Mouse (Mus musculus): ENCODE data around the gene Pfn1. TPM values are rescaled to one million over a fixed set of nuclear protein-coding genes. Genes with fewer than 3 reads are reported as not detected.
A peak's percentile ranks its signal among the peaks of the same experiment; 100 is the strongest.

Gene Pfn1
- total and polyA plus RNA-seq, 2 experiments: 132 to 583 TPM

DNA sequence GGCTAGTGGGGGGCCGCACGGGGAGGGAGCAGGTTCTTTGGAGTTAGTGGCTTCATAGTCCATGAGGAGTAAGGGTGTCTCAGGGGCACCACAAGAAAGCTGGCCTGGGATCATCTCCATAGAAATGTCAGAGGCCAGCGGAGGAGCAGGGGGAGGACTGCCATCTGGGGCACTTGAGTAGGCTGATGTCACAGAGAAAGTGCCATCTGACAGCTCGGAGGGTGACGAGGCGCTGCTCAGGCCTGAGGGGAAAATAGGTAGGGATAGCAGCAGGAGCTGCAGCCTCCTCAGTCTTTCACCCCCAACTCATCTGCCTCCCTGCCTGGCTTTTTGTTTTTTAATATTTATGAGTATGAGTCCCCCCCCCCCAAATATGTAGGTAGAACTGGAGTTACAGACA, 19.6 kb upstream of the Pfn1 start:
- TF ChIP-seq POLR2A (IDR thresholded peaks at IDR 0.05; ENCODE audit: extremely low read depth, insufficient read depth, low read length) (no peak), CTCF (IDR thresholded peaks at IDR 0.05; ENCODE audit: low read depth, low read length) (no peak)
- no peak for DNase-seq (ENCODE audit: extremely low read depth, low read depth, low spot score)
- H3K36me3 ChIP-seq (ENCODE audit: control insufficient read depth, insufficient read depth, low read length): peaks cover 4% of the 10 kb centered on the region

DNA sequence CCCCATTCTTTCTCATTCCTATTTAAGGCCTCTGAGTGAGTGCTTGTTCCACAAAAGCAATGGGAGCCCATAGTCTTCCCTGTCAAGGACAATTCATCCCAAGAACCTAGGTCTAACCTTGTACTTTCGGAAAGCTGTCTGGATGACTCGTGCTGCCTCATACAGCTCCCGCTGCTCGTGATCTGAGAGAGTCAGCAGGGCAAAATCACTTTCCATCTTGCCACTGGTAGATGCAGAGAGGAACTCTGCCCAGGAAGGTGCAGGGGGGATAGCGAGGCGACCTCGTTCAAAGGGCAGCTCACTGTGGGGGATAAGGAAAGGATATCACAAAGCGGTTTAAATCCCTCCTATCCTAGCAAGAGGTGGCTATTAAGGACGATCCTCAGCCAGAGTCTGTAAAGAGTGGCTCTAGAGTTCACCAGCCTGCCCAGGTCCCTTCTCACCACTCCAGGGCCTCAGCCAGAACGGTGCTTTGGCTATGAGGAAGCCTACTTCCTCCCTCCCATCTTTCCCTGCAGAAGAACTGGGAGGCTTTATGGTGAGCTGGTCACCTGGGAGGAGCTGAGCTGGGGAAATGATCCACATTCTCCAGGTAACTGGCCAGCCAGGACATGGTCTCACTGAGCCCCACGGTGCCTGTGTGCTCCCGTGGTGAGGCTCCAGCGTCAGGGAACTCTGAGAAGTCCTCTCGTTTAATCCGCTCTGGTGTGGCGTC, 17.0 kb upstream of the Pfn1 start:
- 90% methylated on average over 16 of the region's 16 CpGs for WGBS
- no peaks in the 10 kb centered on the region for H3K27me3 ChIP-seq (ENCODE audit: control insufficient read depth, insufficient read depth, low read length)
- H3K36me3 ChIP-seq (ENCODE audit: control insufficient read depth, insufficient read depth, low read length): peaks cover 4% of the 10 kb centered on the region
- TF ChIP-seq CTCF (IDR thresholded peaks at IDR 0.05; ENCODE audit: low read depth, low read length) (no peak), POLR2A (IDR thresholded peaks at IDR 0.05; ENCODE audit: extremely low read depth, insufficient read depth, low read length) (no peak)
- DNase-seq (ENCODE audit: extremely low read depth, low read depth, low spot score): no peak
- no peak overlapping the region for H3K4me3 ChIP-seq (ENCODE audit: insufficient read depth, low read depth, low read length)
- H3K9ac ChIP-seq (ENCODE audit: low read depth, low read length): no peak overlapping the region
- no peaks in the 10 kb centered on the region; the same call in 1 of the 2 replicates for H3K79me2 ChIP-seq (ENCODE audit: control insufficient read depth, insufficient read depth, low read length)
- peaks cover 2% of the 10 kb centered on the region; the same call in 1 of the 2 replicates for H3K4me1 ChIP-seq (ENCODE audit: control insufficient read depth, insufficient read depth, low read length)
- no peak overlapping the region for H3K27ac ChIP-seq (replicated peaks; ENCODE audit: insufficient read depth, low read depth, low read length)

More for the DNA sequence above, 19.6 kb upstream of the Pfn1 start:
- Histone ChIP-seq H3K27ac (replicated peaks; ENCODE audit: insufficient read depth, low read depth, low read length) (no peak overlapping the region), H3K27me3 (ENCODE audit: control insufficient read depth, insufficient read depth, low read length) (no peaks in the 10 kb centered on the region), H3K4me1 (ENCODE audit: control insufficient read depth, insufficient read depth, low read length) (peaks cover 9% of the 10 kb centered on the region), H3K4me3 (ENCODE audit: insufficient read depth, low read depth, low read length) (no peak overlapping the region), H3K9ac (ENCODE audit: low read depth, low read length) (no peak overlapping the region), H3K79me2 (ENCODE audit: control insufficient read depth, insufficient read depth, low read length) (no peaks in the 10 kb centered on the region)
- WGBS: 97% methylated on average over 6 of the region's 6 CpGs

DNA sequence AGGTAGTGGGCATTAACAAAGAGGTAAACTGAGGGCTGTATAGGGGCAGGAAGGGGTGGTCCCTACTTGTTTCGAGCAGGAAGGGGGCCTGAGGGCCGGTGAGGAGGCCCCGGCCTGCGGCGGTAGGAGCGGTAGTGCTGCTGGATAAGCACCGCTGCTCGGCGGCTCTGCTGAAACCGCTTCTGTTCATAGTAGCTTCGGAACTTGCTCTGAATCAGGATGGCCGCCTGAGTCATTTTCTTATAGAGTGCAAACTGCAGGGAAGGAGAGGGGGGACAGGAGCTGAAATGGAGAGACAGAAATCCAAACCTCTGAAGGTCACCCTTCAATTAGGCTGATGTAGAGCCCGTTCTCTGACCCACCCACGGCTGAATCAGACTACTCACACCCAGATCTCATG, 16.0 kb upstream of the Pfn1 start:
- Histone ChIP-seq H3K4me1 (ENCODE audit: control insufficient read depth, insufficient read depth, low read length) (peaks cover 2% of the 10 kb centered on the region; the same call in 1 of the 2 replicates), H3K4me3 (ENCODE audit: insufficient read depth, low read depth, low read length) (no peak overlapping the region), H3K27me3 (ENCODE audit: control insufficient read depth, insufficient read depth, low read length) (no peaks in the 10 kb centered on the region), H3K79me2 (ENCODE audit: control insufficient read depth, insufficient read depth, low read length) (no peaks in the 10 kb centered on the region; the same call in 1 of the 2 replicates), H3K9ac (ENCODE audit: low read depth, low read length) (no peak overlapping the region), H3K36me3 (ENCODE audit: control insufficient read depth, insufficient read depth, low read length) (peaks cover 2% of the 10 kb centered on the region), H3K27ac (replicated peaks; ENCODE audit: insufficient read depth, low read depth, low read length) (no peak overlapping the region)
- no peak for DNase-seq (ENCODE audit: extremely low read depth, low read depth, low spot score)
- WGBS: 76% methylated on average over 14 of the region's 14 CpGs
- no peak for TF ChIP-seq CTCF (IDR thresholded peaks at IDR 0.05; ENCODE audit: low read depth, low read length)
- TF ChIP-seq POLR2A (IDR thresholded peaks at IDR 0.05; ENCODE audit: extremely low read depth, insufficient read depth, low read length): no peak

DNA sequence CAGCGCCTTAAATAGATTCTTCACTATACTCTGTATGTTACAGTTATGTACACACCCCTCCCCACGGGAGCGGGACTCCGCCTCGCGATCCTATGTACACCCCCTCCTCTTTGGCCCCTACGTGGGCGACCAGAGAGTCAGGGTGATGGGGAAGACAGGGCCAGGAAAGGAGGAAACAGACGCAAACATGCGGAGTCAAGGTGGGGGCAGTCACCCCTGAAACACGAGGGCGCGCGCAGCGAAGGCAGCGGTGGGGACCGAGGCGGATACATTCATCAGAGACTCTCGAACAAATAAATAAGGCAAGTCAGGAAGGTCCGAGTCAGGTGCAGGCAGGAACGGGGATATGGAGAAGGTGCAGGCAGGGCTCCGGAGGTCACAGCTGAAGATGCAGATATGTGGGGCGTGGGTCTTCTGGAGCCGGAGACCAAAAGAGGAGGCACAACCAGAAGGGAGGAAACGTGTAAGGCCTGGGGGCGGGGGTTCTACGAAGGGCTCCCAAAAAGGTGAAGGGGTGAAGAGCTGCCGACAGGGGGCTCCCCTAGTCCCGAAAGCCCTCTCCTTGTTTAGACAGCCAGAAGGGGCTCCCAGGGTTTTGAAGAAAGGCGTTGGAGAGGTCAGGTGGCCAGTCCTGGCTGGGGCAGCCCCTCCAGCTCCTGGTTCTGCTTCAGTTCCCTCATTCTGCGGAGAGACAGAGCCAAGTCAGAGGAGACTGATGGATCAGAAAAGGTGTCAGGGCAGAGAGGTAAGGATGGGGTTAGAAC, 15.3 kb upstream of the Pfn1 start:
- no peaks in the 10 kb centered on the region; the same call in 1 of the 2 replicates for H3K79me2 ChIP-seq (ENCODE audit: control insufficient read depth, insufficient read depth, low read length)
- H3K27me3 ChIP-seq (ENCODE audit: control insufficient read depth, insufficient read depth, low read length): no peaks in the 10 kb centered on the region
- peak overlapping the region; percentile 72 for H3K4me3 ChIP-seq (ENCODE audit: insufficient read depth, low read depth, low read length)
- DNase-seq (ENCODE audit: extremely low read depth, low read depth, low spot score): peak; percentile 26
- H3K36me3 ChIP-seq (ENCODE audit: control insufficient read depth, insufficient read depth, low read length): peaks cover 4% of the 10 kb centered on the region
- peak overlapping the region; percentile 73 for H3K27ac ChIP-seq (replicated peaks; ENCODE audit: insufficient read depth, low read depth, low read length)
- 3% methylated on average over 31 of the region's 31 CpGs for WGBS
- TF ChIP-seq CTCF (IDR thresholded peaks at IDR 0.05; ENCODE audit: low read depth, low read length) (peak; percentile 56), POLR2A (IDR thresholded peaks at IDR 0.05; ENCODE audit: extremely low read depth, insufficient read depth, low read length) (no peak)
- peak overlapping the region; percentile 76 for H3K9ac ChIP-seq (ENCODE audit: low read depth, low read length)
- peaks cover 2% of the 10 kb centered on the region; the same call in 1 of the 2 replicates for H3K4me1 ChIP-seq (ENCODE audit: control insufficient read depth, insufficient read depth, low read length)

DNA sequence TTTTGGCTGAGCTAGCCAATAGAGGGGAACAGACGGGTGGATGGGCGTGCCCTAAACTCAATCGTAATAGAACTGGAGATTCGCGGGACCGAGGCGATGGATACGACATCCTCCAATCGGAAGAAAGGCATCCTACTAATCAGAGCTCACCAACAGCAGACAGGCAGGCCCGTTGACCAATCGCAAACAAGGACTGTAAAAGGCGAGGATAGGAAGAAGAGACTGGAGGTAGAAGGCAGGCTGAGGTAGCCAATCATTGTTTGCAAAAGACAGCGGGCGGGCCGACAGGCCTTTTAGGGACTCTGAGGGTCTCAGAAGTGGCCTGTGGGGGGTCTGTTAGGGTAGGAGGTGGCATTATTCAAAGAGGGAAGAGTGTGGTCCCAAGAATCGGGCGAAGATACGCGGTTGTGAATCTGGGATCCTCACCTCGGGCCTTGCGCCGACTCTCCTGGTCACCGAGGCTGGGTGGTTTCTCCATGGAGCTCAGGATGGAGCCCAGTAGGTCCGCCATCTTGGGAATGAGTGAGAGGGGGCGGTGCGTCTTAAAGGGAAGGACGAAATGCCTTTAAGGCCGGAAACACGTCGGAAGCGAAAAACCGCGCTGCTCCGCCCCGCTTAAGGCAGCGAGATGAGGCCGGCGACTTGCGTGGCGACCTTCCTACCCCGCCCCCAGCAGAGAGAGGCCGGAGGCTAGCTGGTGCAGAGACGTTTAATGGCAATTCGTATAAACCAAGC, 14.5 kb upstream of the Pfn1 start, which contains the start of gene Spag7:
Spag7 (minus strand) TSS at position 646 of the 735 bp plus-strand sequence.
- WGBS: under 1% methylated on average over 44 of the region's 44 CpGs
- H3K36me3 ChIP-seq (ENCODE audit: control insufficient read depth, insufficient read depth, low read length): peaks cover 10% of the 10 kb centered on the region
- peak within 1 kb of the TSS; percentile 72 for H3K4me3 ChIP-seq (ENCODE audit: insufficient read depth, low read depth, low read length)
- TF ChIP-seq POLR2A (IDR thresholded peaks at IDR 0.05; ENCODE audit: extremely low read depth, insufficient read depth, low read length): peak; percentile 72
- no peak for TF ChIP-seq CTCF (IDR thresholded peaks at IDR 0.05; ENCODE audit: low read depth, low read length)
- DNase-seq (ENCODE audit: extremely low read depth, low read depth, low spot score): peak; percentile 100
- peak within 1 kb of the TSS; percentile 76 for H3K9ac ChIP-seq (ENCODE audit: low read depth, low read length)
- H3K27me3 ChIP-seq (ENCODE audit: control insufficient read depth, insufficient read depth, low read length): no peaks in the 10 kb centered on the region
- H3K4me1 ChIP-seq (ENCODE audit: control insufficient read depth, insufficient read depth, low read length): peaks cover 2% of the 10 kb centered on the region; the same call in 1 of the 2 replicates
- H3K79me2 ChIP-seq (ENCODE audit: control insufficient read depth, insufficient read depth, low read length): no peaks in the 10 kb centered on the region; the same call in 1 of the 2 replicates
- H3K27ac ChIP-seq (replicated peaks; ENCODE audit: insufficient read depth, low read depth, low read length): peak within 1 kb of the TSS; percentile 90

Data from liver, adult 2 months (tissue).